Mouse (Mus musculus) midbrain, embryonic 13.5 days (tissue): ENCODE measurements around the gene Alpl. TPM values are rescaled to one million over a fixed set of nuclear protein-coding genes. Genes with fewer than 3 reads are reported as not detected.

Source experiments
- ATAC-seq: fragments of 200-750 bp; cut with Nextera tagmentation; 2 replicates; pipeline ENCODE4 v1.8.0; 2017; ENCODE audit warnings: mild to moderate bottlenecking, moderate TSS enrichment, moderate library complexity
- H3K27ac ChIP-seq: fragments of 300-500 bp; sonication (generic); 2 replicates; pipeline ENCODE4 v1.5.1; 2015; ENCODE audit warnings: inconsistent platforms, mild to moderate bottlenecking, moderate library complexity
- H3K27me3 ChIP-seq: fragments of 300-500 bp; sonication (generic); 2 replicates; pipeline ENCODE4 v1.6.1; 2015; ENCODE audit warnings: mild to moderate bottlenecking, inconsistent platforms
- H3K36me3 ChIP-seq: fragments of 300-500 bp; sonication (generic); 2 replicates; pipeline ENCODE4 v1.6.1; 2015; ENCODE audit warnings: mild to moderate bottlenecking, inconsistent platforms
- H3K4me1 ChIP-seq: fragments of 300-500 bp; sonication (generic); replicated peaks from 2 replicates; pipeline ENCODE4 v1.6.1; 2015; ENCODE audit warnings: inconsistent platforms
- H3K4me2 ChIP-seq: fragments of 300-500 bp; sonication (generic); replicated peaks from 2 replicates; pipeline ENCODE4 v1.6.1; 2015; ENCODE audit warnings: moderate library complexity, mild to moderate bottlenecking, inconsistent platforms
- H3K4me3 ChIP-seq: fragments of 300-500 bp; sonication (generic); replicated peaks from 2 replicates; pipeline ENCODE4 v1.5.1; 2015; ENCODE audit warnings: mild to moderate bottlenecking, inconsistent platforms
- H3K9ac ChIP-seq: fragments of 300-500 bp; sonication (generic); replicated peaks from 2 replicates; pipeline ENCODE4 v1.6.1; 2015; ENCODE audit warnings: mild to moderate bottlenecking, inconsistent platforms
- H3K9me3 ChIP-seq: fragments of 300-500 bp; sonication (generic); 2 replicates; pipeline ENCODE4 v1.6.1; 2016; ENCODE audit warnings: mild to moderate bottlenecking, inconsistent platforms
- WGBS: fragments of 180-500 bp; shearing (Covaris S2); methylation state at CpG from one replicate; pipeline ENCODE4 v1.1.7; 2015; 5-methylcytosine and 5-hydroxymethylcytosine counted together
- polyA plus RNA-seq: library from polyadenylated mRNA; unstranded; fragments of >200 nt; fragmentation: Nextera tagmentation; extraction: Ambion mirVana; gene quantifications from 2 replicates; pipeline ENCODE4 v1.2.1, GENCODE M21; 2015

Alpl gene
- polyA plus RNA-seq, 1 experiment from 2014 or later: 8.0 TPM

- no peaks in the 10 kb centered on the region for H3K9me3 ChIP-seq
- H3K27ac ChIP-seq: no peak overlapping the region
- H3K36me3 ChIP-seq: 0 out of 2 replicates have a peak, but pooled peaks cover 4% of the 10 kb centered on the region
- H3K27me3 ChIP-seq: peaks cover 32% of the 10 kb centered on the region
- peak overlapping the region; percentile 25 for H3K4me2 ChIP-seq
- peaks cover 53% of the 10 kb centered on the region for H3K4me1 ChIP-seq
- peak; percentile 21 for ATAC-seq
- no peak overlapping the region for H3K4me3 ChIP-seq
- peak overlapping the region; percentile 34; the same call in 1 of the 2 replicates for H3K9ac ChIP-seq
- 24% methylated on average over 12 of the region's 12 CpGs for WGBS
Measured at GRCm38 (mm10) chr4:137722692-137723427, 73.3 kb downstream of the Alpl start.

- 88% methylated on average over 3 of the region's 3 CpGs for WGBS
Measured at GRCm38 (mm10) chr4:137722230-137722629, 74.0 kb downstream of the Alpl start.

GRCm38 (mm10) chr4:137721563-137721962 is 74.6 kb downstream of the Alpl start:
- ATAC-seq: no peak
- WGBS: 93% methylated on average over 15 of the region's 15 CpGs
- Histone ChIP-seq H3K9ac (no peak overlapping the region), H3K27me3 (peaks cover 33% of the 10 kb centered on the region), H3K27ac (no peak overlapping the region), H3K4me1 (peaks cover 45% of the 10 kb centered on the region), H3K9me3 (no peaks in the 10 kb centered on the region), H3K4me3 (no peak overlapping the region), H3K36me3 (0 out of 2 replicates have a peak, but pooled peaks cover 4% of the 10 kb centered on the region), H3K4me2 (no peak overlapping the region)

More at GRCm38 (mm10) chr4:137722230-137722629, 74.0 kb downstream of the Alpl start:
- Histone ChIP-seq H3K4me1 (peaks cover 47% of the 10 kb centered on the region), H3K9me3 (no peaks in the 10 kb centered on the region), H3K4me3 (no peak overlapping the region), H3K36me3 (0 out of 2 replicates have a peak, but pooled peaks cover 4% of the 10 kb centered on the region), H3K9ac (no peak overlapping the region), H3K4me2 (no peak overlapping the region), H3K27ac (no peak overlapping the region), H3K27me3 (peaks cover 36% of the 10 kb centered on the region)
- ATAC-seq: no peak

- WGBS: 30% methylated on average over 15 of the region's 15 CpGs
- peak overlapping the region; percentile 86 for H3K27ac ChIP-seq
- peaks cover 44% of the 10 kb centered on the region for H3K4me1 ChIP-seq
- no peaks in the 10 kb centered on the region for H3K36me3 ChIP-seq
- ATAC-seq: peak; percentile 7; the same call in 1 of the 2 replicates
- H3K9me3 ChIP-seq: no peaks in the 10 kb centered on the region
- H3K4me3 ChIP-seq: no peak overlapping the region
- peak overlapping the region; percentile 61 for H3K9ac ChIP-seq
- peak overlapping the region; percentile 33 for H3K4me2 ChIP-seq
- peaks cover 27% of the 10 kb centered on the region for H3K27me3 ChIP-seq
Measured at GRCm38 (mm10) chr4:137719378-137720077, 76.7 kb downstream of the Alpl start.

GRCm38 (mm10) chr4:137717671-137718070 is 78.5 kb downstream of the Alpl start:
- Histone ChIP-seq H3K36me3 (0 out of 2 replicates have a peak, but pooled peaks cover 1% of the 10 kb centered on the region), H3K27me3 (peaks cover 9% of the 10 kb centered on the region; the same call in 1 of the 2 replicates), H3K4me2 (no peak overlapping the region), H3K4me3 (no peak overlapping the region), H3K4me1 (peaks cover 26% of the 10 kb centered on the region), H3K9me3 (no peaks in the 10 kb centered on the region), H3K9ac (no peak overlapping the region), H3K27ac (no peak overlapping the region)
- 76% methylated on average over 15 of the region's 15 CpGs for WGBS
- no peak for ATAC-seq

GRCm38 (mm10) chr4:137717005-137717404 is 79.2 kb downstream of the Alpl start:
- H3K27ac ChIP-seq: no peak overlapping the region
- H3K27me3 ChIP-seq: peaks cover 9% of the 10 kb centered on the region; the same call in 1 of the 2 replicates
- 0 out of 2 replicates have a peak, but pooled peaks cover 4% of the 10 kb centered on the region for H3K36me3 ChIP-seq
- no peaks in the 10 kb centered on the region for H3K9me3 ChIP-seq
- no peak overlapping the region for H3K4me3 ChIP-seq
- H3K4me2 ChIP-seq: no peak overlapping the region
- peaks cover 24% of the 10 kb centered on the region for H3K4me1 ChIP-seq
- no peak overlapping the region; the same call in 1 of the 2 replicates for H3K9ac ChIP-seq
- ATAC-seq: no peak
- WGBS: 58% methylated on average over 7 of the region's 7 CpGs

- H3K4me1 ChIP-seq: peaks cover 18% of the 10 kb centered on the region
- H3K36me3 ChIP-seq: 0 out of 2 replicates have a peak, but pooled peaks cover 4% of the 10 kb centered on the region
- no peak overlapping the region for H3K4me3 ChIP-seq
- ATAC-seq: no peak
- H3K4me2 ChIP-seq: no peak overlapping the region
- H3K9me3 ChIP-seq: no peaks in the 10 kb centered on the region
- H3K9ac ChIP-seq: no peak overlapping the region
- H3K27me3 ChIP-seq: peaks cover 10% of the 10 kb centered on the region; the same call in 1 of the 2 replicates
- 53% methylated on average over 8 of the region's 8 CpGs for WGBS
- no peak overlapping the region for H3K27ac ChIP-seq
Measured at GRCm38 (mm10) chr4:137714020-137714624, 82.1 kb downstream of the Alpl start.

- no peak for ATAC-seq
- Histone ChIP-seq H3K27ac (no peak overlapping the region), H3K9me3 (no peaks in the 10 kb centered on the region), H3K36me3 (0 out of 2 replicates have a peak, but pooled peaks cover 4% of the 10 kb centered on the region), H3K4me1 (peaks cover 18% of the 10 kb centered on the region), H3K4me2 (no peak overlapping the region), H3K27me3 (peaks cover 10% of the 10 kb centered on the region; the same call in 1 of the 2 replicates), H3K9ac (no peak overlapping the region), H3K4me3 (no peak overlapping the region)
- WGBS: 92% methylated on average over 13 of the region's 13 CpGs
Measured at GRCm38 (mm10) chr4:137712963-137713362, 83.2 kb downstream of the Alpl start.

- WGBS: 3% methylated on average over 52 of the region's 52 CpGs
- Histone ChIP-seq H3K4me2 (peak overlapping the region; percentile 85), H3K9ac (peak overlapping the region; percentile 82), H3K4me3 (peak overlapping the region; percentile 60), H3K27me3 (peaks cover 6% of the 10 kb centered on the region; the same call in 1 of the 2 replicates), H3K36me3 (0 out of 2 replicates have a peak, but pooled peaks cover under 1% of the 10 kb centered on the region), H3K4me1 (peaks cover 42% of the 10 kb centered on the region), H3K27ac (peak overlapping the region; percentile 51; the same call in 1 of the 2 replicates), H3K9me3 (no peaks in the 10 kb centered on the region)
- ATAC-seq: peak; percentile 88
Measured at GRCm38 (mm10) chr4:137707216-137707990, 88.8 kb downstream of the Alpl start.

GRCm38 (mm10) chr4:137706510-137706909 is 89.7 kb downstream of the Alpl start:
- no peak overlapping the region for H3K4me3 ChIP-seq
- H3K9ac ChIP-seq: 0 out of 2 replicates have a peak overlapping the region, but pooled peaks have one; percentile 82
- H3K4me2 ChIP-seq: peak overlapping the region; percentile 85
- peak; percentile 24; the same call in 1 of the 2 replicates for ATAC-seq
- peak overlapping the region; percentile 44 for H3K27ac ChIP-seq
- peaks cover 42% of the 10 kb centered on the region for H3K4me1 ChIP-seq
- no peaks in the 10 kb centered on the region for H3K36me3 ChIP-seq
- H3K9me3 ChIP-seq: no peaks in the 10 kb centered on the region
- 71% methylated on average over 7 of the region's 7 CpGs for WGBS
- H3K27me3 ChIP-seq: peaks cover 6% of the 10 kb centered on the region; the same call in 1 of the 2 replicates

- ATAC-seq: no peak
- H3K4me3 ChIP-seq: no peak overlapping the region
- H3K4me2 ChIP-seq: no peak overlapping the region
- 77% methylated on average over 5 of the region's 5 CpGs for WGBS
- H3K27ac ChIP-seq: no peak overlapping the region
- H3K27me3 ChIP-seq: peaks cover 3% of the 10 kb centered on the region; the same call in 1 of the 2 replicates
- H3K9me3 ChIP-seq: no peaks in the 10 kb centered on the region
- H3K36me3 ChIP-seq: no peaks in the 10 kb centered on the region
- no peak overlapping the region for H3K9ac ChIP-seq
- H3K4me1 ChIP-seq: peaks cover 42% of the 10 kb centered on the region
Measured at GRCm38 (mm10) chr4:137705379-137705778, 90.8 kb downstream of the Alpl start.
